Mouse (Mus musculus) heart, adult 8-10 months (tissue): ENCODE measurements at regions not wholly inside any gene's neighbourhood (a gene's known extent, or its start where the extent isn't known, plus 50 kb on each side); places are given as distances from the start of the nearest gene placed in this dataset.

Experiments
- DNase-seq: peaks from one replicate; pipeline ENCODE4 v3.0.0; 2022; ENCODE audit warnings: low spot score

DNA sequence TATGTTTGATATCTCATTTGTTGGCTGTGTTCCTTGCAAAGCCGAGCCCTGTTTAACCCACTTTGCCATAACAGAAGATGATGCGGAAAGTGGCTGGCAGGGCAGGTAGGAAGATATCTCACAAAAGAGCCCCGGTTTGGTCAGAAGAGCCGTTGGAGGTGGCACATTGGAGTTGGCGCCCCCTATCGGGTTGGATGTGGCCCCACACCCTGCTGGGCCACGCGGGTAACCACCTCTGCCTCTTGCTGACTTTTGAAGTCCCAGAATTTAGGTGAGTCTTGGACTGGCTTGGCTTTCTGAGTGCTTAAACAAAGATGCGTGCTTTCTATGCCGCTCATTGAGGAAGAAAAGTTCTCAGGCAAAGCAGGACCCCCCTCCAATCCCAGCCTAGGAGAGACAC is 56.1 kb downstream of the Gm4791 start:
- no peak for DNase-seq

DNA sequence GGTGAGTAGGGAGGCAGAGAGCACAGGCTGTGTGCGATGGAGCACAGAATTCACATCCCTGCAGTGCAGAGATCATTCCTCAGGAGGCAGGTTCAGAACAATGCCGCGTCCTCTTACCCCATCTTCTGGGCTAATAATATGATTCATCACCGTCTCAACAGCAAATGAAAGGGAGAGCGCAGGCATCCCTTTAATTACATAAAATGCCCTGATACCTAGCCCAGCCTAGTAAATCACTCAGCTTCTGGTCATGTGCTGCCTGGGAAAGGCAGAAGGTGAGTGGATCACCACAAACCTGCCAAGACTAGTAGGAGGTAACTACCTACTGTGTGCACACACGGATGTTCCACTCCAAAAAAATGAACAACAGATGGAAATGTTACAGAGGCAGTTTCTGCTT is 57.0 kb downstream of the Gm4791 start:
- DNase-seq: no peak

DNA sequence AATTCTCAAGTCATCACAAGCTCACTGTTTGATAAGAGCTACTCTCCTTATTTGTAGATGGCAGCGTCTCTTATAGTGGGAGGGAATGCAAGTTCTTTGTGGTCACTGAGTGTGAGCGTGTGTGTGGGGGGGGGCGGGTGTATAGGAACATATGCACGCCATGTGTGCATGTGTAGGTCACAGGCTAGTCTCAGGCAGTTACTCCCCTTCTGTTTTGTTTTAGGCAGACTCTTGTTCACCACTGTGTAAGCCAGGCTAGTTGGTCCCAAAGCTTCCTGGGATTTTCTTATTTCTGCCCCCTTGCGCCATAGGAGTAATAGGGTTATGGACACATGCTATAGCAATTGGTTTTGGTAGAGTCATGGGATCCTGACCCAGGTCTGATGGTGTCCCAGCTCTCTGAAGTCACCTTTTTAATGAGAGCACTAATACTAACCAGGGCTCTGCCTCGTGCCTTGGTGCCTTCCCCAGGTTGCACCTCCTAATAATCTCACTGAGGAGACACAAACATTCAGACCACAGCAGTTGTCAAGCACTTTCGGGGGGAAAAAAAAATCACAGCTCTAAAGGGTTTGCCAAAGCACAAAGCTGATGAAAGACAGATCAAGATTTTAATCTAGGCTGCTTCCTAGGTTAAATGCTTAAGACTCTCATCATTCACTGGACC is 60.9 kb downstream of the Gm4791 start:
- no peak for DNase-seq

DNA sequence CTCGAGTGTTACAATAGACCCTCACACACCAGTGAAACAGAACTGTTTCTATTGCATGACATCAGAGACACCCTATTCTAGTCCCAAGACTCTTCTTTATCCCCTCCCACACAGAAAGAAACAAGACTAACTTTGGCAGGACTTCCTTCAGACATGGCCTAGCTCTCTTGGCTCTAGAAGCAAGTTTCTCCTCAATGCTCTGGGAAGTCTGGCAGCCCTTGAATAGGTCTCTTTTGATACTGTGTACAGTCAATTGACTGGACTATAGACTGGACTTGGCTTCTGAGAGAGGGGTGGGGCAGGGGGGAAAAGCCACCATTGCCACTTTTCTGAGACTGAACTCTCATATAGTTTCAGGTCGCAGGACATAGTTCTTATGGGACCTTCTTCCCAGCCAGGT is 62.2 kb downstream of the Gm4791 start:
- no peak for DNase-seq

DNA sequence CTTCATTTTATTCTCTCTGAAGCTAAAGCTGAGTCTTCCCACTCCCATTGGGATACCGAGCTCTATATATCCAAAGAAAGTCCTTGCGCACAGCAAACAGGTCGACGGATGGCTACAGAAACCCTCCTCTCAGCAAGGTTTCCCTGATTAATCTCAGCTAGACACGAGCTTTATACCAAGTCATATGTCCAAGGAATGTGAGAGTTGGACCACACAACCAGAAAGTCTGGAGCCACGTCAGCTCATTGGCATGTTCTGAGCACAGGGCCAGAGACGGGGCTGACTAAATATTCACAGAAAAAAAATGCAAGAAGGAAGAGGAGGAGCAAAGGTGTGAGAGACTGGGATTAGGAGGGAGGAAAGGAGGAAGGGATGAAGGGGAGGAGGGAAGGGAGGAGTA is 64.0 kb downstream of the Gm4791 start:
- DNase-seq: no peak

DNA sequence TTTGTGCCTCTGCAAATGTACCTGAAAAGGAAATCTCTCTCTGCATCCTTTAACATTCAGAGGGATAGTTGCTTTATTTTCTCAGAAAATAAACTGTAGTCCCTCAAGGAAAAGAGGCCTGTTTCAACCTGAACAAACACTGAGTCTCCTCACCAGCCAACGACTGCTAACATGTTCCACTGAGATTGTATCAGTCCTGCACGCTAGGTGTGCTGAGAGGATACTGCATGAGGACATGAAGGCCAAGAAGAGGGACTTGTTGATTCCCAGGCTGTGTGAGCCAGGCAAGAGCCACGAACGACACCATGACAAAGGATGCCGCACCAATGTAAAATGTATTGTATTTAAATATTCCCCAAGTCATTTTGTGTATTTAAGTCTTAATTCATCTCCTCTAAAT is 65.2 kb downstream of the Gm4791 start:
- no peak for DNase-seq

DNA sequence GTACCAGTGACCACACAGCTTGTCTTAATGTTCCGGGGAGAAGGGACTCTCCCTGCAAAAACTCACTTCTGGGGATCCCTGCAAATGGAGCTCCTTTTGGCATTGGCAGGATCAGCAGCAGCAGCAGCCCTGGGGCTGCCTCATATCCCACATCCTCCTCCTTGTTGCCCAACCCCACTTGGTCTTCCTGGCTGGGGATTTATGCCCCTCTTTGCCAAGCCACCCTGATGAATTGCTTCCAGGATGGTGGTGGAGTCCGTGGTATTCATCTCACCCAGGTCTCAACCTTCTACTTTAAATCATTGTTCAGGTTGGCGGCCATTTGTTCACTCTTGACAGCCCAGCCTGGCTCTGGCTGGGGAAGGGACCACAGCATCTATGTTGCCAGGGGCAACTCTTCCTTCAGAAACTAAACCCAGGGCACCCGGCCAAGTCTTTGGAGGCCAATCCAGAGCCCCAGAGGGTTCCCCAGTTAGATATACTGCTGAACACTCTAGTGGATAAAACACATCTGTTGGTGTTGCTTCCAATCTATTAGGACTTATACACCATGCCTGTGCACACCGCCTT is 66.0 kb downstream of the Gm4791 start:
- no peak for DNase-seq

DNA sequence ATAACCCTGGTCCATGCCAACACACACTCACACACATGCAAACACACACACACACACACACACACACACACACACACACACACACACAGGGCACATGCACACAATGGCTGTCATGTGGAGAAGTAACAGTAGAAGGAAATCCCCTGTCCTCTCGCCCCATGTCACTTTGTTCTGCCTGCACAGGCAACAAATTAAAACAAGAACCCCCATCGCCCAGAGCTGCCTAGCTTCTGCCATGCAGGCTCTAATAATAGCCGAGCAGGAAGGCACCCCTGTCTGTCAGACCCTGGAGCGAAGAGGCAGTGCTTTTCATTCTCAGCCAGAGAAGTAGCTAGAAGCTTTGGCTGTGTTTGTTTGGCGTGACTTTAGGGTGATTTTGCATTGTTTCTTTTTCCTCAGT is 70.9 kb downstream of the Gm4791 start:
- DNase-seq: no peak

DNA sequence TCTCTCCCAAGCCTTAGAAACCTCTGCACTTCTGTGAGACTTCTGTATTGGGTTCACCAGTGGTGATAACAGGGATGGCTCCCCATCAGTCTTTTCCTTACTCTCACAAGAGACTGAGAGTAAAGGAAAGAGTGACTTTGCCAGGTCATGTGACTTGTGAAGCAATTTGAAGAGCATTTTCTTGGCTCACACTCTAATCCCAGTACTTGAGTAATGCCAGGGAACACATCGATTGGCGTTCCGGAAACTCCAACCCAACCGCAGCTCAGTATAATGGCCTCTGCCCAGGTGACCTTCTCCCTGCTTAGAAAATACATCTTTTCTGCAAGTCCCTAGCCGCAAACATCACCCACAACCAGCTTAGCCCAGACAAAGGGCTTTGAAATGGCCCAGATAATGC is 72.4 kb downstream of the Gm4791 start:
- DNase-seq: no peak

DNA sequence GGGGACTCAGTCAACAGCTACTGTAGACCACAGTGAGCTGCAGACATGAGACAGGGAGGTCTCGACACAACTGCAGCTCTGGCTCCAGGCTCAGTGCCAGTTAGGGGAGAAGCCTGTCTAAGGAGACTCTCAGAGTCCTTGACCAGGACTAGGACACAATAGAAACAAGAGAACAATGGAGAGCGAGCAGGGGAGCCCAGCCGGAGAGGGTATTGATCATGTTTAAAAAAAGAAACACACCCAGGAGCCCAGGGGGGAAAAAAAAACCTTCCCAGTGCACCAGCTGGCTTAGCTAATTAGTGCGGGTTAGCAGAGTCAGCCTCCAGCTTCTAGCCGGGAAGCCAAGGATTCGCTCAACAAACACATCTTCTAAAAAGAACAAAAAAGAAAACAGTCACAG is 78.4 kb downstream of the Gm4791 start:
- no peak for DNase-seq

DNA sequence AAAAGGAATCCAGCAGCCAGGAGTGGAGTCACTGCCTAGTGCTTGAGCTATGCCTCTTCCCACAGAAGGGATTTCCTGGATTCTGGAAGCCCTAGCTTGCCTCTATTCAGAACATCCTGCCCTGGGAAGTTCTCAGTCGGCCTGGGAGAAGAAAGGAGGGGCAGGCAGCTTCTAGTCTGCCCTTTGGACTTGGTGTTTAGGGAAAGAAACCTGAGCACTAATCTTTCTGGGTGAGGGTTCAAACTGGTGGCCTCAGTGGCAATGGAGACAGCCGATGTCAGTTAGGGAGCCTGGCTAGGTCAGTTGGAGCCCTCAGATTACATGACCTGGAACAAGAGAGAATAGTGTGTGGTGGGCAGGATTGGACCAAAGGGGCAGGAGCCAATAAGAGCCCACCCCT is 78.9 kb downstream of the Gm4791 start:
- no peak for DNase-seq

DNA sequence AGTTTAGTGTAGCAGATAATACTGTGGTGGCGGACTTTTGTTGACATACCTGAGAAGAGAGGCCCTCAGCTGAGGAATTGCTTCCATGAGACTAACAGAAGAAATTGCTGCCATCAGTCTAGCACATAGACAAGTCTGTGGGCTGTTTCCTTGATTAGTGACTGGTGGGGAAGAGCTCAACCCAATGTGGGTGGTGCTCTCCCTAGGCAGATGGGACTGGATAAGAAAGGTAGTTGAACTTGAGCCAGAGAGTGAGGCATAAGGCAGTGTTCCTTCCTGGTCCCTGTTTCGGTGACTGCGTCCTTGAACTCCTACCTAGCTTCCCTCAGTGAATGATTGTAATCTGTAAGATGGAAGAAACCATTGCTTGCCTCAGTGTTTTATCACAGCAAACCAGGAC is 79.4 kb downstream of the Gm4791 start:
- DNase-seq: no peak

DNA sequence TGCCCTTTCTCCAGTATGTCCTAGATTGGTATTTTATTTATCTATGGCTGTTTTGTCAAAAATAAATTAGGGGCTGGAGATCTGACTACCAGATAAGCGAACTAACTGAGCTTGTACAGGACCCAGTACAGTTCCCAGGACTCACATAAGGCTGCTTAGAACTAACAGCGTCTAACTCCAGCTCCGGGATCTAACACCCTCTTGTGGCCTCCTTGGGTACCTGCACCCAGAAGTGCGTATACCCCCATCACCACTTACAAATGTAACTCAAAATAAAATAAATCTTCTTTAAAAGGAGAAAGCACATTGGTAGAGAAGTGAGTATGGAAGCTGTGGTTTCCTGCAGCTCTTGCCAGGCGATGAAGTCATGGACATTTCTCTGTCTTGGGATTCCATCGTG is 82.9 kb downstream of the Gm4791 start:
- no peak for DNase-seq

DNA sequence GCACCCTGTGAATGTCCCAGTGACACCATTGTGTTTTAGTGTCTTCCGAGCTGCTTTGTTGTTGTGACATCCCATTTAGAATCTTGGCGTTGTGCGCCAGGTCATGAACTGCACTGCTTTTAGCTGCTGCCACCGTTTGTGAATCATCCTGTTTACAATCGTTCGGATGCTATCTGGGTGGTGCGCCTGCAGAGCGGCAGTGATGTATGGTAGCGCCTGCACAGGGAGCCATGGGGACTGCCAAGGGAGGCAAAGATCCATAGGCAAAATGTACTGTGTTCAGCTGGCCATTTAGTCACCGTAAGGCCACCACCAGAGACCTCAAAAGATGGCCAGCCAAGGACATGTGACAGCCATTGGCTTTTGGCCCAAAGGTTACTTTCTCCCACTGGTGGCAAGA is 93.3 kb downstream of the Gm4791 start:
- no peak for DNase-seq

DNA sequence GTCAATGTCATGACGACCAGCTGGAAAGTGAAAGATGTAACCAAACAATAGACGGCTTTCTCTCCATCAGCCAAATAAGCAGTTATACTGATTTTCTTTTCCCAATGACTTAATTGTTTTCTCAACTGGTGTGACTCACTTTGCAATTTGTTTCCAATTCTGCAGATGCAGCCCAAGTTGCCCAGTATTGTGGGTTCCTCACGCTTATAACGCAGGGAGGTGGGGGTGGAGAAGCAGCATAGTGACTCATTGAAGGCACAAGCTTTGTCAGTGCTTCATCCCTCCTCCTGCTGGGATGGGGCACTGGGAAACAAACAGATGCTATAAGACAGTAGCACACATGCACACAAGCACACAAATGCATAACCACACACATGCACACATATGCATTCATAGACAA is 97.1 kb downstream of the Gm4791 start:
- no peak for DNase-seq

DNA sequence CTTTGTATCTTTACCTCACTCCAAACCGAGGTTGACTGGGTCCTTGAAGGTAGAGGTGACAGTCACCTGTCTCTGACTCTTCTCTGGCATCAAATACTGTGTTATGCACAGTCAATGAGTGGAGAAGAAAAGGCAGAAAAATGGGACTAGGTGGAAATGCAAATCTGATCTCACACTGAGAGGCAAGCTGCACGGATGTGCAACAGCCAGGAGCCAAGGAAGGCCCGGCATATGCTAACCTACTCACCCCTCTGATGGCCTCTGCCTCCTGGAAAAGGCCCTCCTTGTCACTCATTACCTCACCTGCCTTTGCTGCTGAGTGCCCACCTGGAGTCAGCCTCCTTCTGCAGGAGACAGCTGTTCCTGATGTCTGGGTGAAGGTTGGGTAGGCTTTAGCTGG is 104.8 kb downstream of the Gm4791 start:
- DNase-seq: no peak

DNA sequence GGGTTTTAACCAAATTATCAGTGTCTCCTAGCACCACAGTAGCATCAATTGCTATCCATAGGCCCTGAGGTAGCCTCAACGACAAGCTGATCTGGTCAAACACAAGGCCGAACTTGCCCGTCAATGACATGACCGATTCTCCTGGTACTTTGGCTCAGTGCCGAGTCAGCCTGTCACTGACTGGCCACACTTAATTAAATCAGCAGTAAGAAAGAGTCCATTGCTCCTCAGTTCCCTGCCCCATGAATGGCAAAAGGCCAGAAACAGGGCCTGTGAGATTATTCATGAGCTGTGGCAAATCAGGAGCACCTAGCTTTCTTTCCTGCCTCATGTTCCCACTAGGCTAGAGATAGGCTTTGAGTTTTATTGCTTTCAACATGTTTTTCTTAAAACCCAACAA is 105.4 kb downstream of the Gm4791 start:
- no peak for DNase-seq

DNA sequence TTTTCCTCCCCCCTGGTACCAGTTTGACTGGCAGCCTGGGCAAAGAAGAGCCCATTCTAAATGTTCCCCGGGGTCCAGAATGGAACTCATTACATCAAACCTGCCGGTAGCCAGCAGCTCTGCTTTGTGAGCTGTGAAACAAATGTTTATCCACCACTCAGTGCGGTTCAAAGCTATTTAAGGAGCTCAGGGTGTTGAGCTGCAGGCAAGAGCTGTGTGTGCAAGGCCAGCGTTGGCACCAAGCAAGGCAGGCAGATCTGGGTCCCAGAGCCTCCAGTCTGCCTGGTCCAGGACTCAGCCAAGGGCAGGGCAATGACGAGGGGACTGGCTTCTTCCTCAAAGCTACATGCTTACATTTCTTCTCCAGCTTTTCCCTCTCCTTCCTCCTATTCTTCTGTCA is 109.6 kb downstream of the Gm4791 start:
- DNase-seq: no peak

DNA sequence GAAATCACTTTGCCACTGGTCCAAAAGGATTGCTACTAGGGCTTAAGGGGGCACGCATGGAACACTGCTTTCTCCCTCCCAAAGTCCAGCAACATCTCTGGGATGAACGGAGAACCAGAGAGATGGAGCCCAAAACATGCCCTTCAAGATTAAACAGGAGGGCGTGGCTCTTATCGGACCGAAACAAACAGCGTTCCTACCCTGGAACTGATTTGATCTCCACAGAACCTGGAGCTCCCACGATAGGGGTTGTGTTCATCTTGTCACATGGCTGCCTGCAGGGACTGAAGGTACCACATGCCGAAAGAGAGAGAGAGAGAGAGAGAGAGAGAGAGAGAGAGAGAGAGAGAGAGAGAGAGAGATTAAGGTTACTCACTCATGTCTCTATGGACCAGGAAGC is 120.7 kb downstream of the Gm4791 start:
- no peak for DNase-seq

DNA sequence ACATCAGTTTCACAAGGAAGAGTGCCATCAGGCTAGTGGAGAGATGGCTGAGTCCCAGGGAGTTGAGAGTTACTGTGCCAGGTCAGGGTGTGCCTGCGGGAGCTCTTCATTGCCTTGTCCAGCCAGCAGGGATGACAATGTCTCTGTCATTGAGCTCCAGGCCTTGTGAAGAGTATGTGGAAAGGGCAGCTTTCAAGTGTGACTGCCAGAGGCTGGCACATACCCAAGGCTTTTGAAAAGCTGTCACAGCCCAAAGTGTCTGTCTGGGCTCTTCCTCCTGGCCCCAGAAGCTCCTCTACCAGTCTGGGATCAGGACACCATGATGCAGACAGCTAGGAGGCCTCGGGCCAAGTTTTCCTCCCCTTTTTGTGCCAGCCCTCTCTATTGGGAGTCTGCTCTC is 124.6 kb downstream of the Gm4791 start:
- no peak for DNase-seq

DNA sequence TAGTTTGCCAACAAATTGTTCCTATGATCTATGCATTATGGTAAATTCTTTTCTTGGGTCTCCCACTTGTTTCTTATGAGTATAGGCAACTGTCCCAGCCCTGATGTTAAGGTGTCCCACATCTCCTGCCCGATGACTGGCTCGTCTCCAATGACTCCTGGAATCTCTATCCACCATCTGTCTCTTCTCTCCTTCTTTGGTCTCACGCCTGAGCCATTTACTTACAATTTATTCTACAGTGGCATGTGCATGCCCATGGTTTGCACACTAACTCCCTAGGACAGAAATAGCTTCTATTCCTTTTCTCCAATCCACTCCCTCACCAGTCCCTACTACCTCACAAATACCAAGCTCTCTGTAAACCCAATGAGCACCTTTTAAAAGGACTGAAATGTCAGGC is 127.0 kb downstream of the Gm4791 start:
- DNase-seq: no peak

DNA sequence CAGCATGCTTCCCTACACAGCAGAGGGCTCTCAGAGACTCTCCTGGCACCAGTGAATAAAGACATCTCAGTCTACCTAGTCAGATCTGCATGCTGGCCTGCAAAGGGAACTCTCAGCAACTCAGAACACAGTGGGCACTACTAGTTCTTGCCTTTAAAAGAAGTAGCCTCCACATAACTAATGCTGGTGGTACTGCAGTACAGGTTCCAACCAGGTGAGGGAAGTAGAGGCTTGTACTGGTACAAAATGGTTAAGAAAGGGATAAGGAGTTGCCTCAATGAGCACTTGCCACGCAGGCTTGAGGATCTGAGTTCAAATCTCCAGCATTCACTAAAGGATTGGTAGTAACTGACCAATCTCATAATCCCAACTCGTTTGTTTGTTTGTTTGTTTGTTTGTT is 127.7 kb downstream of the Gm4791 start:
- no peak for DNase-seq

DNA sequence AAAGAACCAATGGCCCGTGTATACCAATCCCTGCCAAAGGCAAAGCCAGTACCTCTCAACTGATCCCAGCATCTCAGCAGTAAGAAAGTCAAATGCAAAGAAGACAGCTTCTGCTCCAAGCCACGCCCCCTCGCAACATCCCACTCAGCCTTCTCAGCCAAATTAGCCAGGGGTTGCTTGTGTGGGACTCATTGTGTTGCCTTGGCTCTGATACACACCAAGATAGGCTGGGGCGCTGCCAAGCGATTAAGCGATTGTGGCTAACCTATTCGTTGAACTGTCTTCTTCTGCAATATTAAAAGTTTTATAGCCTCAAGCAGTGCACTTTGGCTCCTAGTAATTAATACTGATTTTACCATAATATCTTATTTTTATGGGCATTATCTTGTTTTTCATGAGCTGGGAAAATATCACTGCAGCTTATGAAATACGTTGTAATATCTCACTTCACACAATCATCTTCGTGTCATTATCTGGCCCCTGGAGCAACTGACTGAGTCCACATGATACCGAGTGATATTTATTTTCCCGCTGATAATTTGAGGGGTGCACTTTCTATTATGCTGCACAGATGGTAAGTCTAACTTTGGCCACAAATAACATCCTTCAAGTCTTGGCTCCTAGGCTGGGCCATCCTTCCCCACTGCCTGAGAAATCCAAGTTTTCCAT is 129.3 kb downstream of the Gm4791 start:
- DNase-seq: no peak

DNA sequence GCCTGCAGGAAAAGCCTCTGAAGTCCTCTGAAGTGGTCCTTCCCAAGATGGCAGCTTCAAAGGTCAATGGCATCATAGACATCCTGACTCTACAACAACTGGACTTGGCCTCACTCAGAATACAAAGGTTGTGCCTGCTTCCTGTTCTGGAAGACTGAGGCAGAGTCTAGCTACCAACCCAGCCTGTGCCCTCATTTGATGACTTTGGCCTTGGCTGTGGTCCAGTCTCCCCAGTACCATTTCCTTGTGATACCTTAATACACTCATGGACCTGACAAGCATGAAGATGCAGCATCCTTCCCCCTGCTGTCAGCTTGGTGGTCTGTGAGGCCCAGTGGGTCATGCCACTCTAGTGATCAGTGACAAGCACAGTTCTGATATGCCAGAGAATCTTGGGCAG is 130.6 kb downstream of the Gm4791 start:
- no peak for DNase-seq
